In genomic region chr10:106380628-106381027, GRCm38 (mm10) we compare ENCODE assay signal across 13 mouse cellular contexts.
A peak's percentile ranks its signal among the peaks of the same experiment; 100 is the strongest.
DNase-seq lines count a peak whose midpoint lies in the region; TF ChIP-seq lines count a peak whose summit lies in the region.
"Had no signal": no experiment of that assay in that cellular context is flagged by ENCODE, and none has a peak within 500 bp of the region (broad histone marks: within the 10 kb centered on the region; RNA-seq: fewer than 3 reads in every experiment).

No protein-coding gene starts in this region.

- H3K27me3 ChIP-seq in E14TG2a.4 (ENCODE audit: insufficient read depth, low read length), result no peaks in the 10 kb centered on the region
- H3K27me3 ChIP-seq: heart, embryonic 13.5 days; Patski had no signal

- H3K4me3 ChIP-seq in layer of hippocampus, adult 2 months, result no peak overlapping the region
- no peak overlapping the region for H3K4me3 ChIP-seq in E14TG2a.4 (replicated peaks; ENCODE audit: low read length)
- H3K4me3 ChIP-seq: forebrain, embryonic 10.5 days; heart, embryonic 13.5 days had no signal

- no peak overlapping the region for H3K27ac ChIP-seq in layer of hippocampus, adult 2 months
- H3K27ac ChIP-seq: forebrain, embryonic 10.5 days; heart, embryonic 13.5 days had no signal

- no peaks in the 10 kb centered on the region for H3K4me1 ChIP-seq in E14TG2a.4 (replicated peaks; ENCODE audit: low read depth, low read length)
- H3K4me1 ChIP-seq: forebrain, embryonic 10.5 days; heart, embryonic 13.5 days had no signal

- no peaks in the 10 kb centered on the region for H3K9me3 ChIP-seq in E14TG2a.4 (ENCODE audit: low read length)
- H3K9me3 ChIP-seq: forebrain, embryonic 10.5 days; heart, embryonic 13.5 days had no signal

- no peaks in the 10 kb centered on the region for H3K36me3 ChIP-seq in E14TG2a.4 (ENCODE audit: insufficient read depth, low read length)
- H3K36me3 ChIP-seq: forebrain, embryonic 10.5 days; heart, embryonic 13.5 days had no signal

- peak; percentile 73 for TF ChIP-seq CTCF in layer of hippocampus, adult 2 months (conservative IDR thresholded peaks at IDR 0.05)
- TF ChIP-seq CTCF in E14TG2a.4 (conservative IDR thresholded peaks at IDR 0.05; ENCODE audit: low read length), result peak; percentile 37; the same call in 1 of the 2 replicates

- peak; percentile 5 to 13 for DNase-seq in cerebellum, postnatal 25 days
- no peak for DNase-seq in cerebellum, adult 9-11 months
- DNase-seq in layer of hippocampus, adult 2 months (ENCODE audit: low spot score in 2 of 2), result peak; percentile 10 to 67
- no peak for DNase-seq in layer of hippocampus, adult 9-11 months
- peak; percentile 8 for DNase-seq in MEL-GATA-1-ER (ENCODE audit: extremely low read depth, low read depth)
- no peak for DNase-seq in testis, postnatal 14 days (ENCODE audit: low spot score)
- DNase-seq: heart, postnatal 4 days; lung, postnatal 36 days; right cerebral cortex, postnatal 14 days had no signal

Comparison
In these comparisons a context has a peak if more than half of its experiments do, and no peak if none do; other contexts are left out.
1. DNase-seq: peak in cerebellum, postnatal 25 days (2 of 2), layer of hippocampus, adult 2 months (2 of 2) and MEL-GATA-1-ER (single experiment); none in cerebellum, adult 9-11 months (single experiment), layer of hippocampus, adult 9-11 months (single experiment) and testis, postnatal 14 days (single experiment).